Mouse (Mus musculus) embryo, embryonic 11.5 days (tissue): Measurements from ENCODE around the gene Hacd4.
A peak's percentile ranks its signal among the peaks of the same experiment; 100 is the strongest.

ENCODE experiments used
- DNase-seq: peaks from one replicate; pipeline ENCODE4 v3.0.0-alpha.2; 2012; ENCODE audit warnings: low read depth, low spot score

Gene Hacd4

DNA sequence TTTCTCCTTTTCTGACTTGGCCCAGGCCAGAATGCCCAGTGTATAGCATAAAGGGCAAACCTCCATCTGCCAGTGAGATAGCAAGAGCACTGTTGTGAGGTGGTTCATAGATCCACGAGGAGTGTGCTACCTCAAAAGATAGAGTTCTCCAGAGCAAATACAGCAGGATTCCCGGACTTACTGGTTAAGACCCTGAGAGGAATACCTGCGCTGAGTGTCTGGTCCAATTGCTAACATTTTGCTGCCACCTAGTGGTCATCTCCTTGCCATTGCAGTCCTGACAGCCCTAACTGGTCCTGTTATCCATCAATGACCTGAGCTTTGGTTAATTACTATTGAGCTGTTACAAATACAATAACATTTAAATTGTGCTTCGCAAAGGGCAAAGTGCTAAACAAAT is 87.8 kb downstream of the Hacd4 start:
- DNase-seq = peak; percentile 77
